Mouse (Mus musculus): ENCODE measurements around the gene Eml2. TPM values are rescaled to one million over a fixed set of nuclear protein-coding genes. Genes with fewer than 3 reads are reported as not detected.
A peak's percentile ranks its signal among the peaks of the same experiment; 100 is the strongest.

Eml2 gene
- polyA plus RNA-seq, 1 experiment: 17.2 TPM

GRCm38 (mm10) chr7:19160115-19160514 lies 16.1 kb upstream of the Eml2 start:
- TF ChIP-seq POLR2A (IDR thresholded peaks at IDR 0.05; ENCODE audit: low read depth, low read length) (no peak), CTCF (IDR thresholded peaks at IDR 0.05; ENCODE audit: extremely low read depth, insufficient read length, insufficient replicate concordance, low read depth, low read length) (no peak)
- WGBS: under 1% methylated on average over 20 of the region's 20 CpGs
- H3K4me1 ChIP-seq (ENCODE audit: control insufficient read depth, insufficient read depth, insufficient read length, low read length): peaks cover 31% of the 10 kb centered on the region

GRCm38 (mm10) chr7:19162928-19163327 lies 13.3 kb upstream of the Eml2 start:
- Histone ChIP-seq H3K27ac (ENCODE audit: insufficient read depth, low read depth, low read length) (no peak overlapping the region), H3K4me1 (ENCODE audit: control insufficient read depth, insufficient read depth, insufficient read length, low read length) (peaks cover 17% of the 10 kb centered on the region), H3K27me3 (ENCODE audit: control insufficient read depth, insufficient read depth, low read length) (no peaks in the 10 kb centered on the region), H3K36me3 (ENCODE audit: control insufficient read depth, insufficient read depth, low read length) (no peaks in the 10 kb centered on the region), H3K4me3 (ENCODE audit: low read depth, low read length) (no peak overlapping the region)
- TF ChIP-seq POLR2A (IDR thresholded peaks at IDR 0.05; ENCODE audit: low read depth, low read length) (no peak), CTCF (IDR thresholded peaks at IDR 0.05; ENCODE audit: extremely low read depth, insufficient read length, insufficient replicate concordance, low read depth, low read length) (no peak)
- WGBS: 81% methylated on average over 7 of the region's 7 CpGs

More at GRCm38 (mm10) chr7:19160115-19160514, 16.1 kb upstream of the Eml2 start:
- no peaks in the 10 kb centered on the region for H3K27me3 ChIP-seq (ENCODE audit: control insufficient read depth, insufficient read depth, low read length)
- H3K4me3 ChIP-seq (ENCODE audit: low read depth, low read length): peak overlapping the region; percentile 53
- no peak overlapping the region for H3K27ac ChIP-seq (ENCODE audit: insufficient read depth, low read depth, low read length)
- no peaks in the 10 kb centered on the region for H3K36me3 ChIP-seq (ENCODE audit: control insufficient read depth, insufficient read depth, low read length)

GRCm38 (mm10) chr7:19163752-19164151 lies 12.5 kb upstream of the Eml2 start:
- no peaks in the 10 kb centered on the region for H3K36me3 ChIP-seq (ENCODE audit: control insufficient read depth, insufficient read depth, low read length)
- no peak overlapping the region for H3K4me3 ChIP-seq (ENCODE audit: low read depth, low read length)
- peaks cover 17% of the 10 kb centered on the region for H3K4me1 ChIP-seq (ENCODE audit: control insufficient read depth, insufficient read depth, insufficient read length, low read length)
- no peak overlapping the region for H3K27ac ChIP-seq (ENCODE audit: insufficient read depth, low read depth, low read length)
- TF ChIP-seq POLR2A (IDR thresholded peaks at IDR 0.05; ENCODE audit: low read depth, low read length) (no peak), CTCF (IDR thresholded peaks at IDR 0.05; ENCODE audit: extremely low read depth, insufficient read length, insufficient replicate concordance, low read depth, low read length) (no peak)
- 11% methylated on average over 12 of the region's 12 CpGs for WGBS
- H3K27me3 ChIP-seq (ENCODE audit: control insufficient read depth, insufficient read depth, low read length): no peaks in the 10 kb centered on the region

GRCm38 (mm10) chr7:19164189-19164588 lies 12.0 kb upstream of the Eml2 start:
- under 1% methylated on average over 6 of the region's 6 CpGs for WGBS
- Histone ChIP-seq H3K4me3 (ENCODE audit: low read depth, low read length) (no peak overlapping the region), H3K27ac (ENCODE audit: insufficient read depth, low read depth, low read length) (no peak overlapping the region), H3K36me3 (ENCODE audit: control insufficient read depth, insufficient read depth, low read length) (no peaks in the 10 kb centered on the region), H3K27me3 (ENCODE audit: control insufficient read depth, insufficient read depth, low read length) (no peaks in the 10 kb centered on the region), H3K4me1 (ENCODE audit: control insufficient read depth, insufficient read depth, insufficient read length, low read length) (peaks cover 17% of the 10 kb centered on the region)
- TF ChIP-seq CTCF (IDR thresholded peaks at IDR 0.05; ENCODE audit: extremely low read depth, insufficient read length, insufficient replicate concordance, low read depth, low read length) (no peak), POLR2A (IDR thresholded peaks at IDR 0.05; ENCODE audit: low read depth, low read length) (no peak)

- no peak for TF ChIP-seq POLR2A (IDR thresholded peaks at IDR 0.05; ENCODE audit: low read depth, low read length)
- TF ChIP-seq CTCF (IDR thresholded peaks at IDR 0.05; ENCODE audit: extremely low read depth, insufficient read length, insufficient replicate concordance, low read depth, low read length): no peak
- H3K36me3 ChIP-seq (ENCODE audit: control insufficient read depth, insufficient read depth, low read length): no peaks in the 10 kb centered on the region
- H3K27me3 ChIP-seq (ENCODE audit: control insufficient read depth, insufficient read depth, low read length): no peaks in the 10 kb centered on the region; the same call in 1 of the 2 replicates
- no peak overlapping the region for H3K27ac ChIP-seq (ENCODE audit: insufficient read depth, low read depth, low read length)
- H3K4me1 ChIP-seq (ENCODE audit: control insufficient read depth, insufficient read depth, insufficient read length, low read length): peaks cover 11% of the 10 kb centered on the region
- 5% methylated on average over 13 of the region's 13 CpGs for WGBS
- no peak overlapping the region for H3K4me3 ChIP-seq (ENCODE audit: low read depth, low read length)
These were observed 11.2 kb upstream of the Eml2 start for GRCm38 (mm10) chr7:19164978-19165377.

- H3K4me3 ChIP-seq (ENCODE audit: low read depth, low read length): no peak within 1 kb of the TSS
- 10% methylated on average over 14 of the region's 14 CpGs for WGBS
These were observed 10.4 kb upstream of the Eml2 start, which contains the start of gene Gipr for GRCm38 (mm10) chr7:19165656-19166423. Gene Gipr, minus strand, starts transcription at chr7:19166127.

GRCm38 (mm10) chr7:19166990-19167389 lies 9.2 kb upstream of the Eml2 start:
- H3K36me3 ChIP-seq (ENCODE audit: control insufficient read depth, insufficient read depth, low read length): no peaks in the 10 kb centered on the region
- no peaks in the 10 kb centered on the region; the same call in 1 of the 2 replicates for H3K27me3 ChIP-seq (ENCODE audit: control insufficient read depth, insufficient read depth, low read length)
- H3K27ac ChIP-seq (ENCODE audit: insufficient read depth, low read depth, low read length): no peak overlapping the region
- H3K4me1 ChIP-seq (ENCODE audit: control insufficient read depth, insufficient read depth, insufficient read length, low read length): peaks cover 7% of the 10 kb centered on the region
- H3K4me3 ChIP-seq (ENCODE audit: low read depth, low read length): no peak overlapping the region
- 86% methylated on average over 3 of the region's 3 CpGs for WGBS
- TF ChIP-seq CTCF (IDR thresholded peaks at IDR 0.05; ENCODE audit: extremely low read depth, insufficient read length, insufficient replicate concordance, low read depth, low read length) (no peak), POLR2A (IDR thresholded peaks at IDR 0.05; ENCODE audit: low read depth, low read length) (no peak)

More at GRCm38 (mm10) chr7:19165656-19166423, 10.4 kb upstream of the Eml2 start, which contains the start of gene Gipr:
- Histone ChIP-seq H3K4me1 (ENCODE audit: control insufficient read depth, insufficient read depth, insufficient read length, low read length) (peaks cover 7% of the 10 kb centered on the region), H3K36me3 (ENCODE audit: control insufficient read depth, insufficient read depth, low read length) (no peaks in the 10 kb centered on the region), H3K27ac (ENCODE audit: insufficient read depth, low read depth, low read length) (no peak within 1 kb of the TSS), H3K27me3 (ENCODE audit: control insufficient read depth, insufficient read depth, low read length) (no peaks in the 10 kb centered on the region; the same call in 1 of the 2 replicates)
- TF ChIP-seq POLR2A (IDR thresholded peaks at IDR 0.05; ENCODE audit: low read depth, low read length) (no peak), CTCF (IDR thresholded peaks at IDR 0.05; ENCODE audit: extremely low read depth, insufficient read length, insufficient replicate concordance, low read depth, low read length) (no peak)
